Mouse (Mus musculus) CH12.LX (cell line): ENCODE measurements around the gene Zbp1. TPM values are rescaled to one million over a fixed set of nuclear protein-coding genes. Genes with fewer than 3 reads are reported as not detected.

Experiments used
- DNase-seq: peaks from one replicate; pipeline ENCODE4 v3.0.0-alpha.2; 2013; ENCODE audit errors: extremely low read depth
- H3K27ac ChIP-seq: 2 replicates; pipeline ENCODE4 v1.5.1; 2012; ENCODE audit warnings: low read depth, mild to moderate bottlenecking, control low read depth, moderate library complexity; ENCODE audit not compliant: insufficient read depth
- H3K27me3 ChIP-seq: replicated peaks from 2 replicates; pipeline ENCODE3; 2012; ENCODE audit warnings: inconsistent platforms
- H3K36me3 ChIP-seq, 2 experiments: replicated peaks in 1 of 2; 2 replicates each; pipeline versions ENCODE3 to v1.6.1; 2012; ENCODE audit warnings: inconsistent platforms in 1 of 2, low read length in 1 of 2, mild to moderate bottlenecking in 1 of 2, mixed read lengths in 1 of 2, moderate library complexity in 1 of 2; ENCODE audit not compliant: control insufficient read depth in 1 of 2, insufficient read depth in 1 of 2
- H3K4me1 ChIP-seq, 2 experiments: 2 replicates each; pipeline ENCODE4 v1.6.1; 2012; ENCODE audit warnings: inconsistent platforms in 1 of 2, moderate library complexity in 1 of 2; ENCODE audit not compliant: insufficient read depth in 2 of 2, control insufficient read depth in 1 of 2
- H3K4me2 ChIP-seq: 2 replicates; pipeline ENCODE4 v1.6.1; 2012; ENCODE audit warnings: low read depth, mild to moderate bottlenecking, control low read depth; ENCODE audit not compliant: poor library complexity, insufficient read depth, severe bottlenecking
- H3K4me3 ChIP-seq, 3 experiments: fragments of 150-350 bp in 1 of 3; sonication (generic) in 1 of 3; replicated peaks in 1 of 3; 2 replicates each; pipeline versions ENCODE3 to v1.5.1; 2011 to 2012; ENCODE audit warnings: low read depth in 2 of 3, low read length in 2 of 3, mild to moderate bottlenecking in 2 of 3, moderate library complexity in 2 of 3, control low read depth in 1 of 3, improper control_type of control experiment in 1 of 3, inconsistent platforms in 1 of 3, mixed read lengths in 1 of 3; ENCODE audit not compliant: poor library complexity in 1 of 3
- H3K79me2 ChIP-seq: replicated peaks from 2 replicates; pipeline ENCODE4 v1.6.1; 2012; ENCODE audit warnings: mild to moderate bottlenecking, moderate library complexity; ENCODE audit not compliant: control insufficient read depth, poor library complexity, insufficient read depth, severe bottlenecking; ENCODE audit errors: extremely low read depth
- H3K9ac ChIP-seq: 2 replicates; pipeline ENCODE4 v1.6.1; 2012; ENCODE audit warnings: low read depth, mild to moderate bottlenecking, control low read depth, moderate library complexity; ENCODE audit not compliant: insufficient read depth
- H3K9me3 ChIP-seq: replicated peaks from 2 replicates; pipeline ENCODE3; 2012; ENCODE audit warnings: low read length, inconsistent platforms, mixed read lengths
- CHD1 ChIP-seq: IDR thresholded peaks from 2 replicates; pipeline ENCODE4 v1.6.1; 2012; ENCODE audit warnings: low read depth, low read length, improper control_type of control experiment, inconsistent platforms
- CHD2 ChIP-seq: IDR thresholded peaks from 2 replicates; pipeline ENCODE4 v1.6.1; 2011; ENCODE audit warnings: low read length, improper control_type of control experiment
- CTCF ChIP-seq, 2 experiments: IDR thresholded peaks in 1 of 2; conservative IDR thresholded peaks in 1 of 2; 2 replicates each; pipeline ENCODE4 v1.5.1; 2011 to 2012; ENCODE audit warnings: low read depth in 2 of 2, low read length in 2 of 2, improper control_type of control experiment in 1 of 2, inconsistent platforms in 1 of 2, mild to moderate bottlenecking in 1 of 2, moderate library complexity in 1 of 2
- ELF1 ChIP-seq: IDR thresholded peaks from 2 replicates; pipeline ENCODE4 v1.6.1; 2014; ENCODE audit warnings: low read depth, mild to moderate bottlenecking, inconsistent platforms, low read length, improper control_type of control experiment
- GABPA ChIP-seq: IDR thresholded peaks from 2 replicates; pipeline ENCODE4 v1.6.1; 2012; ENCODE audit warnings: low read depth, low read length, improper control_type of control experiment, inconsistent platforms; ENCODE audit not compliant: insufficient replicate concordance
- HCFC1 ChIP-seq: IDR thresholded peaks from 2 replicates; pipeline ENCODE4 v1.6.1; 2012; ENCODE audit warnings: low read depth, mild to moderate bottlenecking, inconsistent platforms, low read length, improper control_type of control experiment
- JUND ChIP-seq: conservative IDR thresholded peaks from 2 replicates; pipeline ENCODE4 v1.6.1; 2011; ENCODE audit warnings: low read depth, low read length, improper control_type of control experiment
- KAT2A ChIP-seq: IDR thresholded peaks from 2 replicates; pipeline ENCODE4 v1.6.1; 2012; ENCODE audit warnings: low read length, improper control_type of control experiment, inconsistent platforms; ENCODE audit not compliant: insufficient replicate concordance
- MXI1 ChIP-seq: IDR thresholded peaks from 2 replicates; pipeline ENCODE4 v1.6.1; 2011; ENCODE audit warnings: mild to moderate bottlenecking, low read depth, low read length, improper control_type of control experiment
- NRF1 ChIP-seq: IDR thresholded peaks from 2 replicates; pipeline ENCODE4 v1.6.1; 2014; ENCODE audit warnings: low read depth, mild to moderate bottlenecking, inconsistent platforms, low read length, improper control_type of control experiment, moderate library complexity
- PAX5 ChIP-seq: IDR thresholded peaks from 2 replicates; pipeline ENCODE4 v1.6.1; 2012; ENCODE audit warnings: low read length, inconsistent platforms, mixed read lengths
- POLR2A ChIP-seq: IDR thresholded peaks from 2 replicates; pipeline ENCODE4 v1.6.1; 2011; ENCODE audit warnings: low read depth, mild to moderate bottlenecking, improper control_type of control experiment, low read length
- SIN3A ChIP-seq: IDR thresholded peaks from 2 replicates; pipeline ENCODE4 v1.6.1; 2012; ENCODE audit warnings: low read length, improper control_type of control experiment, inconsistent platforms
- SMC3 ChIP-seq: IDR thresholded peaks from 2 replicates; pipeline ENCODE4 v1.6.1; 2011; ENCODE audit warnings: low read depth, low read length, improper control_type of control experiment
- TBP ChIP-seq: conservative IDR thresholded peaks from 2 replicates; pipeline ENCODE4 v1.6.1; 2011; ENCODE audit warnings: low read depth, low read length, improper control_type of control experiment
- TCF12 ChIP-seq: IDR thresholded peaks from 2 replicates; pipeline ENCODE4 v1.6.1; 2014; ENCODE audit warnings: low read depth, mild to moderate bottlenecking, inconsistent platforms, low read length, improper control_type of control experiment
- UBTF ChIP-seq: IDR thresholded peaks from 2 replicates; pipeline ENCODE4 v1.6.1; 2012; ENCODE audit warnings: low read depth, mild to moderate bottlenecking, inconsistent platforms, low read length, improper control_type of control experiment, moderate library complexity
- USF1 ChIP-seq: IDR thresholded peaks from 2 replicates; pipeline ENCODE4 v1.6.1; 2014; ENCODE audit warnings: low read depth, mild to moderate bottlenecking, inconsistent platforms, low read length, improper control_type of control experiment
- ZMIZ1 ChIP-seq: IDR thresholded peaks from 2 replicates; pipeline ENCODE4 v1.6.1; 2012; ENCODE audit warnings: low read depth, mild to moderate bottlenecking, inconsistent platforms, low read length, improper control_type of control experiment
- dilution Hi-C: fragments of 300-500 bp; cut with MboI; formaldehyde crosslinking; loops from 2 replicates; pipeline ENCODE4 v1.14.3; 2020; ENCODE audit warnings: low sequenced_read_pairs; ENCODE audit not compliant: extremely low pct_unique_long_range_greater_than_20kb, extremely low pct_ligation_motif_present
- in situ Hi-C: fragments of 300-500 bp; cut with MboI; formaldehyde crosslinking; loops from 3 replicates; pipeline ENCODE4 v1.14.3; 2019; ENCODE audit warnings: low sequenced_read_pairs, low pct_ligation_motif_present, low pct_unique_long_range_greater_than_20kb, mixed read lengths
- polyA plus RNA-seq: library from polyadenylated mRNA; unstranded; fragments of >175 nt; gene quantifications from 2 replicates; pipeline ENCODE4 v1.2.1, GENCODE M21; 2012; ENCODE audit warnings: low read depth; ENCODE audit not compliant: insufficient read length
- total RNA-seq, 2 experiments: library from RNA; depleted of rRNA; stranded (reverse); fragments of 300-350 nt in 1 of 2; fragments of >200 nt in 1 of 2; gene quantifications; 2 replicates each; pipeline ENCODE4 v1.2.3; 2012 to 2014

Gene Zbp1
- total and polyA plus RNA-seq, 3 experiments: 8.1 to 9.8 (median 8.7) TPM

DNA sequence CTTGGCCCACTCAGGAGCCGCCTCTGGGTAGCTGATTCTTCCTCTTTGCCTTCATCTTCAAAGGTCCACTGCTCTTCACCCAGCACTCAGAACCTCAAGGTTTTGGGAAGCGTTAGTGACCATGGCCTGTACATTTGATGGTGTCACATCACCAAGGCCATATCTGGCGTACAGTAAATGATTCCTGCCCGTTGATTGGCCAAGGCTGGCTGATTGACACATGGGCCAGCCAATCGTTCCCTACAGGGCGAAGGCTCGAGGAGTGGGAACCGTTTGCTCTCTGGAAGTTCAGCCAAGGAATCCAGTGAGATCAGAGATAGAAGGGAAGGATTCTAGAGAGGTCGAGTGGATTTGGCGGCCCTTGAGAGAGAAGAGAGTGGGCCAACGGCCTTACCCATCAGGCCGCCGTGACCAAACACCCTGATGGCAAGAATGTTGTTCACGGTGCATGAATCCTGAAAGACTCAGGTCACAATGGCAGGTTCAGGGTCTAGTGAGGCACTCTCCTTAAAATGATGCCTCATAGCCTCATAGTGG, 13.1 kb downstream of the Zbp1 start:
- Histone ChIP-seq H3K9ac (no peak overlapping the region), H3K36me3 (no peaks in the 10 kb centered on the region), H3K27ac (no peak overlapping the region), H3K79me2 (no peaks in the 10 kb centered on the region), H3K4me1 (peaks cover 0 to 9% of the 10 kb centered on the region in 2 experiments; a peak in 2 of 4 replicates), H3K4me2 (no peak overlapping the region), H3K27me3 (peaks cover 14% of the 10 kb centered on the region), H3K4me3 (no peak overlapping the region), H3K9me3 (no peaks in the 10 kb centered on the region)
- DNase-seq: no peak
- dilution Hi-C loops (no loop called here), in situ Hi-C loops (no loop called here)
- no peak for TF ChIP-seq ELF1
- TF ChIP-seq UBTF: no peak

DNA sequence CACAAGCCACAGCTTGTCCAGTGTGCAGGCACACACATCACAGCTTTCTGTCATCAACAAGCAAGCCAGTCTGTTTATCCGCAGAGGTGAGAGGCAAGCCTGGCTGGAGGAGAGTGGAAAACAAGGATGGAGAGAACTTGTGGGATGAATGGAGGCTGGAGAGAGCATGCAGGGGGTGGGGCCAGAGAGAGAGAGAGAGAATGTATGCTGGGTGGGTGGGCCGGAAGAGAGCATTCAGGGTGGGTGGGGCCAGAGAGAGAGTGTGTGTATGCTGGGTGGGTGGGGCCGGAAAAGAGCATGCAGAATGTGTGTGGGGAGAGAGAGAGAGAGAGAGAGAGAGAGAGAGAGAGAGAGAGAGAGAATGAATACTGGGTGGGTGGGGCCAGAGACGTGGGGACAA, 14.1 kb downstream of the Zbp1 start:
- dilution Hi-C loops: no loop called here
- no peaks in the 10 kb centered on the region for H3K36me3 ChIP-seq
- H3K27me3 ChIP-seq: peaks cover 16% of the 10 kb centered on the region
- in situ Hi-C loops: no loop called here
- peaks cover 3% of the 10 kb centered on the region for H3K9me3 ChIP-seq
- H3K79me2 ChIP-seq: no peaks in the 10 kb centered on the region
- H3K4me3 ChIP-seq: no peak overlapping the region
- peaks cover 0 to 4% of the 10 kb centered on the region in 2 experiments; a peak in 1 of 4 replicates for H3K4me1 ChIP-seq
- DNase-seq: no peak
- no peak overlapping the region for H3K27ac ChIP-seq
- TF ChIP-seq UBTF (no peak), TCF12 (no peak), SIN3A (no peak), PAX5 (no peak), SMC3 (no peak), MXI1 (no peak), ZMIZ1 (no peak), HCFC1 (no peak), NRF1 (no peak), POLR2A (no peak), CTCF (conservative IDR thresholded peaks at IDR 0.05 in 1 of 2, IDR thresholded peaks at IDR 0.05 in 1 of 2; ENCODE audit: low read depth in 2 of 2, low read length in 2 of 2) (no peak), CHD1 (no peak), CHD2 (no peak), USF1 (no peak), KAT2A (no peak), GABPA (no peak), JUND (no peak), TBP (no peak)
- no peak overlapping the region for H3K4me2 ChIP-seq
- H3K9ac ChIP-seq: no peak overlapping the region
